In genomic region chr14:46722031-46722430, GRCm38 (mm10) we compare ENCODE assay signal across 9 mouse cellular contexts. TPM values are rescaled to one million over a fixed set of nuclear protein-coding genes. Genes with fewer than 3 reads are reported as not detected.
DNase-seq lines count a peak whose midpoint lies in the region; ATAC-seq and TF ChIP-seq lines count a peak whose summit lies in the region.
"Had no signal": no experiment of that assay in that cellular context is flagged by ENCODE, and none has a peak within 500 bp of the region (broad histone marks: within the 10 kb centered on the region; RNA-seq: fewer than 3 reads in every experiment).

No protein-coding gene starts in this region.

- ATAC-seq in lung, postnatal 0 days: peak; percentile 67
- ATAC-seq in megakaryocyte, adult 5-6 weeks (ENCODE audit: poor library complexity, severe bottlenecking): no peak

- TF ChIP-seq POLR2A in thymus, adult 2 months (IDR thresholded peaks at IDR 0.05; ENCODE audit: control insufficient read depth, extremely low read depth, insufficient read depth, low read length, poor library complexity): no peak

- no peak for TF ChIP-seq CTCF in thymus, adult 2 months (IDR thresholded peaks at IDR 0.05; ENCODE audit: borderline replicate concordance, control insufficient read depth, extremely low read depth, insufficient read depth, low read length, poor library complexity)
- peak; percentile 94 for TF ChIP-seq CTCF in lung, postnatal 0 days (IDR thresholded peaks at IDR 0.05)

- no peaks in the 10 kb centered on the region for H3K36me3 ChIP-seq in thymus, adult 2 months (ENCODE audit: control insufficient read depth, insufficient read depth, low read length)
- H3K36me3 ChIP-seq in lung, postnatal 0 days (ENCODE audit: insufficient read depth, low read length): no peaks in the 10 kb centered on the region
- H3K36me3 ChIP-seq: heart, embryonic 13.5 days had no signal

- no peak overlapping the region for H3K4me2 ChIP-seq in lung, postnatal 0 days (replicated peaks; ENCODE audit: low read depth, low read length)
- H3K4me2 ChIP-seq: heart, embryonic 13.5 days had no signal

- H3K27ac ChIP-seq in thymus, adult 2 months (ENCODE audit: control insufficient read depth, insufficient read depth, low read length): no peak overlapping the region
- H3K27ac ChIP-seq in lung, postnatal 0 days (ENCODE audit: low read length): no peak overlapping the region
- H3K27ac ChIP-seq: heart, embryonic 13.5 days had no signal

- TF ChIP-seq EP300 in lung, postnatal 0 days (IDR thresholded peaks at IDR 0.05): no peak

- no peak overlapping the region for H3K9ac ChIP-seq in lung, postnatal 0 days (replicated peaks; ENCODE audit: low read depth)
- H3K9ac ChIP-seq: heart, embryonic 13.5 days had no signal

- no peak overlapping the region for H3K4me3 ChIP-seq in thymus, adult 2 months (ENCODE audit: control insufficient read depth, insufficient read depth, low read length)
- no peak overlapping the region for H3K4me3 ChIP-seq in lung, postnatal 0 days (ENCODE audit: low read depth, low read length)
- H3K4me3 ChIP-seq: heart, embryonic 13.5 days had no signal

- no peaks in the 10 kb centered on the region for H3K4me1 ChIP-seq in thymus, adult 2 months (replicated peaks; ENCODE audit: control insufficient read depth, insufficient read depth, low read length)
- no peaks in the 10 kb centered on the region for H3K4me1 ChIP-seq in lung, postnatal 0 days (ENCODE audit: insufficient read depth, low read depth, low read length)

- no peaks in the 10 kb centered on the region for H3K27me3 ChIP-seq in thymus, adult 2 months (ENCODE audit: control insufficient read depth, insufficient read depth, low read length)
- H3K27me3 ChIP-seq in lung, postnatal 0 days (replicated peaks; ENCODE audit: insufficient read depth, low read length): no peaks in the 10 kb centered on the region
- H3K27me3 ChIP-seq: heart, embryonic 13.5 days had no signal

- intact Hi-C loops in heart, postnatal 36 days (cut with DNase I): loop anchor here (2.0 to 10.0 kb wide), 2 partner anchors 847 to 949 kb away; no protein-coding TSS in a partner anchor

- DNase-seq in gastrocnemius, adult 18-20 months (ENCODE audit: low spot score): peak; percentile 15
- no peak for DNase-seq in gastrocnemius, postnatal 25 days
- DNase-seq in thymus, adult 2 months: peak; percentile 4
- no peak for DNase-seq in thymus, postnatal 14 days
- DNase-seq in heart, postnatal 36 days: peak; percentile 26 to 32
- DNase-seq in lung, postnatal 0 days (ENCODE audit: low spot score): peak; percentile 83
- no peak for DNase-seq in adipocyte (ENCODE audit: low spot score)

- H3K9me3 ChIP-seq in lung, postnatal 0 days (ENCODE audit: low read length): no peaks in the 10 kb centered on the region
- H3K9me3 ChIP-seq: heart, embryonic 13.5 days had no signal

- WGBS in thymus, adult 2 months: 87% methylated on average over 5 of the region's 5 CpGs
- WGBS in lung, postnatal 0 days: 25% methylated on average over 5 of the region's 5 CpGs

RNA-seq across cellular contexts. Expression of gene Cdkn3, which starts 38.3 kb away (rescaled TPM):
- not detected for total RNA-seq in gastrocnemius, adult 18-20 months (2021)
- under 1 TPM; 0.46 TPM for total RNA-seq in gastrocnemius, postnatal 25 days (2021)
- polyA plus RNA-seq in thymus, adult 2 months (2012; rRNA removed): 8.2 and 8.3 TPM in 2 replicates
- total RNA-seq in heart, postnatal 36 days (2021): 1 to 10 TPM in 1 of 2 experiments, under 1 TPM in 1; 0.78 to 1.5 TPM
- 5.2 and 8.2 TPM in 2 replicates for polyA plus RNA-seq in lung, postnatal 0 days (2015; fragmentation: Nextera tagmentation; extraction: Ambion mirVana)
- 87.6 and 98.3 TPM in 2 replicates for total RNA-seq in megakaryocyte, adult 5-6 weeks (2015)
- total RNA-seq in megakaryocyte, adult 5-6 weeks (2017): 83.9 and 94.2 TPM in 2 replicates

Comparison
In these comparisons a context has a peak if more than half of its experiments do, and no peak if none do; other contexts are left out.
1. DNase-seq: peak in gastrocnemius, adult 18-20 months (single experiment), thymus, adult 2 months (single experiment), heart, postnatal 36 days (2 of 2) and lung, postnatal 0 days (single experiment); none in gastrocnemius, postnatal 25 days (single experiment), thymus, postnatal 14 days (single experiment) and adipocyte (single experiment).
2. RNA of gene Cdkn3, which starts 38.3 kb away (total RNA-seq): 83.9 to 98.3 TPM in megakaryocyte, adult 5-6 weeks; 0.78 to 1.5 TPM in heart, postnatal 36 days, 0.46 TPM in gastrocnemius, postnatal 25 days and not detected in gastrocnemius, adult 18-20 months; every median in the first group is over 10 times any median in the second.